Mouse (Mus musculus) olfactory bulb, adult 2 months (tissue): ENCODE data around the gene Nt5c1b.

Source experiments
- CTCF ChIP-seq: fragments of 200-500 bp; IDR thresholded peaks from 2 replicates; pipeline ENCODE4 v1.5.1; 2012; ENCODE audit warnings: low read depth, mild to moderate bottlenecking, low read length, moderate library complexity; ENCODE audit not compliant: insufficient read depth
- POLR2A ChIP-seq: fragments of 200-500 bp; IDR thresholded peaks from 2 replicates; pipeline ENCODE4 v1.6.1; 2012; ENCODE audit warnings: mild to moderate bottlenecking, low read depth, low read length, moderate library complexity; ENCODE audit not compliant: insufficient read depth

GRCm38 (mm10) chr12:10327651-10328050, 42.1 kb upstream of the Nt5c1b start:
- no peak for TF ChIP-seq CTCF
- TF ChIP-seq POLR2A = no peak
